Mouse (Mus musculus) heart, postnatal 4 days (tissue): ENCODE results near the gene Cdc42ep4. TPM values are rescaled to one million over a fixed set of nuclear protein-coding genes. Genes with fewer than 3 reads are reported as not detected.

Experiments
- DNase-seq: peaks from one replicate; pipeline ENCODE4 v3.0.0; 2021
- total RNA-seq, 2 experiments: library from RNA; stranded (reverse); gene quantifications; 2 replicates each; pipeline ENCODE4 v1.2.3; 2021

Gene Cdc42ep4
- total RNA-seq, 2 experiments from 2014 or later = 18.7 to 20.7 TPM

- DNase-seq = no peak
Observed at GRCm38 (mm10) chr11:113683627-113683956, 68.1 kb downstream of the Cdc42ep4 start.

- DNase-seq = peak; percentile 69
Observed at GRCm38 (mm10) chr11:113682897-113683626, 68.6 kb downstream of the Cdc42ep4 start.

GRCm38 (mm10) chr11:113681979-113682378 lies 69.7 kb downstream of the Cdc42ep4 start:
- no peak for DNase-seq

- no peak for DNase-seq
Observed at GRCm38 (mm10) chr11:113680954-113681353, 70.7 kb downstream of the Cdc42ep4 start.

GRCm38 (mm10) chr11:113678373-113678772 lies 73.3 kb downstream of the Cdc42ep4 start:
- DNase-seq = peak; percentile 22

GRCm38 (mm10) chr11:113677378-113677777 lies 74.3 kb downstream of the Cdc42ep4 start:
- no peak for DNase-seq

Other genes with a start within 250 kb of the Cdc42ep4 start
- not detected for gene Sstr2, start 132.5 kb downstream of the Cdc42ep4 start, total RNA-seq
- gene Cog1, start 102.7 kb downstream of the Cdc42ep4 start, total RNA-seq = 10 to 100 TPM; 17.5 to 19.5 TPM
- 1 to 10 TPM; 8.2 to 9.5 TPM for gene Slc39a11, start 101.8 kb downstream of the Cdc42ep4 start, total RNA-seq
- 10 to 100 TPM; 25.2 to 27.3 TPM for gene Fam104a, start 67.7 kb downstream of the Cdc42ep4 start, total RNA-seq
- 1 to 10 TPM; 9.1 to 9.9 TPM for gene D11Wsu47e, start 67.5 kb downstream of the Cdc42ep4 start, total RNA-seq
- not detected for gene Cpsf4l, start 41.9 kb downstream of the Cdc42ep4 start, total RNA-seq